Mouse (Mus musculus): ENCODE results near the gene Slc5a1. TPM values are rescaled to one million over a fixed set of nuclear protein-coding genes. Genes with fewer than 3 reads are reported as not detected.

Gene Slc5a1
- not detected in 2 replicates for total RNA-seq (2021)
- long read RNA-seq = 0 reads

DNA sequence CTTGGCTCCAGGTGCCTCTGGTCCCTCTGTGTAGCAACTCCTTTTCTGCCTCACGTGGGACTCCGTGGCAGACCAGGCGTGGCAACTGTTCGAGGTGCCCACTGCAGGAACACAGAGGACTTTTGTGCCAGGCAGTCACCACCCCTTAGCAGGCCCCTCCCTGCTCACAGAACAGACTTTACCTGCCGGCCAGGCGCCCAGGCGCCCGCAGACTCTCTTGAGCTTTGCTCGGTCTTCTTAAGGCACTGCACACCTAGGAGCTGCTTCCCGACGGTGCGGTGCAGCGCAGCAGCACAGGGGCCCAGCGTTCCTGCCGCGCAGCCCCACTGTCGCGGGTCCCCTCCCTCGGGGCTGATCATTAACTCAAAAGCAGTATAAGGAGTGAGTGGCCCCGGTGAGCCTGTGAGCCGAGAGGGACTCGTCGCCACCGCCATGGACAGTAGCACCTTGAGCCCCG lies at the start of gene Slc5a1:
Gene Slc5a1, plus strand, starts transcription at position 195 of the 457 bp plus-strand sequence.
- DNase-seq = no peak

DNA sequence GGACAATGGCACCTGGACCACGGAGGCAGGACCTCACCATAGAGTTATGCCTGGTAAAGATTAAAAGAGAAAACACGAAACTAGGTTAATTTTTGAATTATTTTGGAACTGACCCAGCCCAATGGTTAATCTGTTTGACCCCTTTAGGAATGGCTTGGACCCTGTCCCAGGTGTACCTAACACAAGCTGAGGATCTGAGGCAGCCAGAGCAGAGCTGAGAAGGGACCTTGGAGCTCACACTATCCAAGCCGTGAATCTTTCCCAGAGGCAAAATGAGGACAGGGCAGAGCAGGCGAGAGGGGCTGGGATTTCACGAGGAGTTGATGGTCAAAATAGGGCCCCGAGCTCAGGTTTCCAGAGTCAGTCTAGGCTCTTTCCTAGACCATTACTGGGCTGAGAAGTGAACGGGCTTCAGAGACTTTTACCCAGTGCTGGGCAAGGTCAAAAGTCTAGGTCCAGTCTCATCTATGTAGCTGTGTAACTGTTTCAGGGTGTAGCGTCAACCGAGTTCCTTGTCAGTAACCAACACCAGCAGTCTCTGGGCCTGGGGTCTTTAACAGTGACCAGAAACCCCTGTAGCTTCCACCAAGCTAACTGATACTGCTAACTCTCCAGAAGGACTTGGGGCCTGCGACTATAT lies 47.8 kb upstream of the Slc5a1 start:
- no peak for DNase-seq

- no peak for DNase-seq
These were observed 33.9 kb upstream of the Slc5a1 start for GRCm38 (mm10) chr5:33070071-33070470.

DNA sequence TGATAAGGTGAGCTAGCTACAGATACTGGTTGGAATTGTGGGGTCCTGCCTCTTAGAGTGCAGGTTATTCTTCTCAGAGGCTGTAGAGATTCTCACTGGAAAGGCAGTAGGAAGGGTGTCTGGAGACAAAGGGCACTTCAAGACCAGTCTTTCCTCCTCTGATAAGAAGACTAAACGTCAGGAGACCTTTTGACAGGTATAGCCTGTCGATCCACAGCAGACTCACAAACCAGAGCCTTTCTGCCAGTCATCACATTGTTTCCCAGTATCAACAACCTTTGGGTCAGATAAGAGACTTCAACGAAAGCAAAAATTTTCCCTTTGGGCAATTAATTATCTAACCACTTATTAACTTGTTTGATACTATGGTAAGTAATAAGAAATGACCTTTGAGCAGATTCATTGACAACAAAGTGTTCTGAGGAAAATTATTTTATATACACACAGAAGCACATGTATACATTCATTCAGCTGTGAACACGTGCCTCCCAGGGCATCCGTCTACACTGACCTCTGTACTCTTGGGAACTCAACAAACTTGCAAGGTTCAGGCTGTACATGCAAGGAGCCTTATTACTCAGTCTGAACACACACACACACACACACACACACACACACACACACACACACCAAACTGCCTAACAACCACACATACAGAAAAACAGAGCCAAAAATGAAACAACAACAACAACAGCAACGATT lies 27.4 kb upstream of the Slc5a1 start:
- no peak for DNase-seq

GRCm38 (mm10) chr5:33082896-33083295 lies 21.1 kb upstream of the Slc5a1 start:
- DNase-seq = no peak

DNA sequence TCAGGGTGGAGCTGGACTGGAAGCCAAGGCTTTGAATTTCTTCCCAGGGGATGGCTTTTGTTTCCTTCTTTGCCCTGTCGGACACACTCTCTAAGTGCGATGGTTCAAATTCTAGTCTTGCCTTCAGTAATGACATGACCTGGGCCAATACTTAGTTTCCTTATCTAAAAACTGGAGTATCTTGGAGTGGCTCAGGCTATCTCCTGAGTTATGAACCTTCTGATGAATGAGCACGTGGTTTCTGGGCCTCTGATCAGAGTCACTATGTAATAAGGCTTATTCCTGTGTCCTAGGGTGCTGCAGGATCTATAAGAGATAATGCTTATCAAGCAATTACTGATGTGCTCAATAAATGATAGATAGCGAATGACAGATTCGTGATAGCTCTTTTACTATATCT lies 19.4 kb upstream of the Slc5a1 start:
- no peak for DNase-seq

- no peak for DNase-seq
These were observed 12.7 kb upstream of the Slc5a1 start for GRCm38 (mm10) chr5:33091342-33091741.

DNA sequence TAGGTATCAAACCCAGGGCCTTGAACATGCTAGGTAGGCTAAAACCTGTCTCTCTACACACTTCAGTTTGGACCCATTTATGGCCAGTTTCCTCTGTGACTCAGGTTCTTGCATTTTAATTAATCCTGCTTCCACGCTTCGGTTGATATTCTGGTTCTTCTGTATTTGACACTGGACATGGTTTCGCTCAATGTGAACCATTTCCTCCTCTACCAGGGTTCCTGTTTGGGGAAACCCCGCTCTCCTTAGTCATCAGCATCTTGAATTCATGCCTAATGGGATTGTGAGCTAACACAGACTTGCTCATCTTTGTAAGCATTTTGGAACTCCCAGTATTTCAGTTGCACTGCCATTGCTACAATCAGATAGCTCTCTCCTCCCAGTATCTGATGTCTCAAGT lies 8.7 kb upstream of the Slc5a1 start:
- no peak for DNase-seq

DNA sequence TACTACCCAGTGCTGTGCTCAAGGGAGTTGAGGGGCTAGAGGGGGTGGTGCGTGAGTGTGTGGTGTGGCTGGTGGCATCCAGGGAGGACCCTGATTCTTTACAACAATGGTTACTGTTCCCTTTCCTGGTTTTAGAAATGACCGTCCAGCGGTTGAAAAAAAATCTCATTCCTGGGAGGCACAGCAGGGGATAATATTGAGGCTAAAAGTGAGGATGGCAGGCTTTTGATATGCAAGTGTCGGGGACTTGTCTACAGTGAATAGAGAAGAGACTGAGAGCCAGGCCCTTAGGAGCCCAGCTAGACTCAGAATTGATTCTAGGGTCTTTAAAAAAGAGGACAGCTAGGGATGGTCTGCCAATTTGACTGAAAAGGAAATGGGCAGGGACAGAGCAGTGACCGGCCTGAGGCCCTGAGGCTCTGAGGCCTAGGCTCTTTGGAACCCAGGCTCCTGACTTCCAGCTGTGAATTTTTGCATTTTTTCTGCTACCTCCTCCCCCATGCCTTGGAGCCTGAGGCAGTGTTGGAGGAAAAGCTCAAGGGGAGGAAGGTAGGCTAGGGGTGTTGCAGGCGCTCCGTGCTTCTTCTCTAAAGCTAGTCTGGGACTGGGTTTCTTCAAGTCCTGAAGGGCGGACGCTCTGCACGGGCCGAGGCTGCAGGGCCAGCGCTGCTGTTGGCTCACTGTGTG lies 1.5 kb upstream of the Slc5a1 start:
- no peak for DNase-seq

DNA sequence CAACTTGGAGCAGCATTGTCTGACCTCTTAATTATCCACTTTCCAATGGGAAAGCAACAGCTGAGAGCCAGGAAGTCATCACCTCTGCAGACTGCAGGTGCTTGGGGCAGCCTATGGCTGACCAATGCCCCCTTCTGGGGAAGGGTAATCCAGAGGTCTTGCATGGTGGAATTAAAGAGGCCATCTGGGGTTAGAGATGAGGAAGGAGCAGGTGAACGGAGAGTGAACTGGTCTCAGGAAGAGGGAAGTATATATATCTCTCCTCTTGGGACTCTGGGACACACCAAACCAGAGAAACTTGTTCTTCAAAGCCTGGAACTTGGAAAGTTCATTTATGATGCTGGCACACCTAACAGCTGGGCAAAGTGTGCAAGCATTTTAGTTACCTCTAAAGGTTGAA lies 857 bp downstream of the Slc5a1 start:
- DNase-seq = no peak

- no peak for DNase-seq
These were observed 1.6 kb downstream of the Slc5a1 start for GRCm38 (mm10) chr5:33105660-33106059.

DNA sequence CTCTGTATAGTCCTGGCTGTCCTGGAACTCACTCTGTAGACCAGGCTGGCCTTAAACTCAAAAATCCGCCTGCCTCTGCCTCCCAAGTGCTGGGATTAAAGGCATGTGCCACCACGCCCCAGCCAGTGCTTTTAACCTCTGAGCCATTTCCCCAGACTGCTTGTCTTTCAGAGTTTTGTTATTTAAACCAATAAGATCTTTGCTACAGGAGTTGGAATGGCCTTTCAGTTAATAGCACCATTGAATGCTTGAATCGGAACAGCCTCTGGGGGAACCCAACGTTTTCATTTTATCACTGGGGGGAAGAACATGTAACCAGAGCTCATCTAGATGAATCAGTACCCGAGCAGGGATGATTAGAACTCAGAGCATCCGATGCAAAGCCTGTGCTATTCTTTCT lies 3.0 kb downstream of the Slc5a1 start:
- no peak for DNase-seq

GRCm38 (mm10) chr5:33107778-33108405 lies 3.9 kb downstream of the Slc5a1 start:
- no peak for DNase-seq

GRCm38 (mm10) chr5:33121871-33122315 lies 17.9 kb downstream of the Slc5a1 start:
- no peak for DNase-seq

- no peak for DNase-seq
These were observed 19.6 kb downstream of the Slc5a1 start for GRCm38 (mm10) chr5:33123658-33124057.

DNA sequence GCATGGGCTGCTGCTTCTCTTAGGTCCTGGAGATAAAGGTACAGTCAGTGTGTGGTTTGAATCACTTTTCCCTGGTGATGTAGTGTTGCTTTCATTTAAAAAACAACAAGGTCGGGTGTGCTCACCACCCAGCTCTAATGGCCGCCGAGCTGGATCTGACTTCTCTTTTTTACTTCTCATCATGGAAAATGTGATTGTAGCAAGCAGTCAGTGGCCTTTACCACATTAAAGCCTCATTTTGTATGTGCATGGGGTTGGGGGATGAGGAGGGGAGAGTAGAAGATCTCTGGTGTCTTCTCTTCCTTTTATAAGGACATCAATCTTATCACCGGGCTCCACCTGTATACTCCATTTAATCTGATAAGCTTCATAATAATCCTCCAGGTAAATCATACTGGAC lies 21.3 kb downstream of the Slc5a1 start:
- no peak for DNase-seq

GRCm38 (mm10) chr5:33134132-33134531 lies 30.1 kb downstream of the Slc5a1 start:
- DNase-seq = no peak

DNA sequence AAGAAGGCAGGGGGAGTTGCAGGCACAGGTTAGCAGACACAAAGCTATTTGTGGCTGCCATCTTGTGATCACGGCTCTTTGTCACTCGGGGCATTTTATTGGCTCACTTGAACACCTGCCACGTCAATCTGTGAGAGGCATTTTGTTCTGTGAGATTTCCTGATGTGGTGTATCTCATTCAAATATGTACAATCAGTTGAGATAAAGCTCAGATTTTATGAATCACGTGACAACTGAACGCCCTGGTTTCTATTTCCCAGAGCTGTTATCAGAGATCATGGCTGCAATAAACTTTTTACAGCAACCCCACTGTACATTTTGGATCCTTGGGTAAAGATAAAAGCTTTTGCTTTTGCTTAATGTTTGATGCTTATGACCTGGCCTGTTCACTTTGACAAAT lies 31.6 kb downstream of the Slc5a1 start:
- DNase-seq = no peak

- no peak for DNase-seq
These were observed 38.9 kb downstream of the Slc5a1 start for GRCm38 (mm10) chr5:33142790-33143455.

DNA sequence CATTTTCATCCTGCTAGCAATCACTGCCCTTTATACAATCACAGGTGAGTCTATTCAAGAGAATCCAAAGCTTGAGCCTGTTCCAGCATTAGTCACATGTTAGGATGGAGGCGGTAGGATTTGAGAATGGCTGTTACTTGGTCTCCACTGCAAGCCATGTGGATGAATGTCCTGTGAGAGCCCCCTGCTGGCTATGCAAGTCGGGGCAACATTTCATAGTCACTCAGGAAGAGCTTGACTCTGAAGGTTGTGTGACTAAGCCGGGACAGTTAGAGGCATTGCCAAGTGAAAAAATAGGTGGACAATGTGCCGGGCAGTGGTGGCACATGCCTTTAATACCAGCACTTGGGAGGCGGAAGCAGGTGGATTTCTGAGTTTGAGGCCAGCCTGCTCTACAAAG lies 40.0 kb downstream of the Slc5a1 start:
- DNase-seq = peak; percentile 36

- no peak for DNase-seq
These were observed 42.8 kb downstream of the Slc5a1 start for GRCm38 (mm10) chr5:33146837-33147236.

DNA sequence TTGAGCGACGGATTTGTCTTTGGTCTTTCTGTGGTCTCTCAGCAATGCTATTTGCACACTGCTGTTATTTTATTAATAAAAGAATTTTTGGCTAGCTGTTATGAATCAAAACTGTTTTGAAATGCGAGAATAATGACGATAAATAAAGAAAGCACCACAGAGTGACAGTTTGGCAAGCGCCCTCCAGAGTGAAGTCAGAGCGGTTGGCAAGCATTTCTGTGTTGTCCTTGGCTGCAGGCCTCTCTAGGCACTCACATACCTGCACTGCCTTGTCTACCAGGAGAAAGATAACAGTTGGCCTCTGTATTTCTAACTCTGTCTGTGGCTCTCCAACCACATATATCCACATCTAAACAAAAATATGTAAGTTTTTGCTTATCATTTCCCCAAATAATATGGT lies 43.7 kb downstream of the Slc5a1 start:
- peak; percentile 54 for DNase-seq

All from adrenal gland, postnatal 25 days (tissue).